Mouse (Mus musculus) liver, embryonic 14.5 days (tissue): Measurements from ENCODE around the gene Atp13a4. TPM values are rescaled to one million over a fixed set of nuclear protein-coding genes. Genes with fewer than 3 reads are reported as not detected.

Experiments used
- ATAC-seq: fragments of 200-750 bp; cut with Nextera tagmentation; 2 replicates; pipeline ENCODE4 v1.8.0; 2017; ENCODE audit warnings: moderate number of reproducible peaks, mild to moderate bottlenecking, moderate library complexity; ENCODE audit not compliant: insufficient read depth
- DNase-seq, 3 experiments: peaks; one replicate each; pipeline ENCODE4 v3.0.0-alpha.2; 2012 to 2013; ENCODE audit warnings: low read depth in 3 of 3, low spot score in 3 of 3
- H3K27ac ChIP-seq: fragments of 300-500 bp; sonication (generic); 2 replicates; pipeline ENCODE4 v1.5.1; 2014; ENCODE audit warnings: moderate library complexity, mild to moderate bottlenecking, control low read depth, inconsistent platforms
- H3K27me3 ChIP-seq: fragments of 300-500 bp; sonication (generic); 2 replicates; pipeline ENCODE4 v1.6.1; 2014; ENCODE audit warnings: mild to moderate bottlenecking, low read length, moderate library complexity; ENCODE audit not compliant: control insufficient read depth, insufficient read depth
- H3K36me3 ChIP-seq: fragments of 300-500 bp; sonication (generic); replicated peaks from 2 replicates; pipeline ENCODE4 v1.6.1; 2014; ENCODE audit warnings: low read depth; ENCODE audit not compliant: control insufficient read depth, insufficient read depth
- H3K4me1 ChIP-seq, 2 experiments: fragments of 200-500 bp in 1 of 2; fragments of 300-500 bp in 1 of 2; sonication (generic) in 1 of 2; replicated peaks; 2 replicates each; pipeline ENCODE4 v1.6.1; 2012 to 2014; ENCODE audit warnings: antibody characterized with exemption in 1 of 2, inconsistent platforms in 1 of 2, low read length in 1 of 2; ENCODE audit not compliant: control insufficient read depth in 2 of 2, insufficient read depth in 2 of 2
- H3K4me2 ChIP-seq: fragments of 300-500 bp; sonication (generic); 2 replicates; pipeline ENCODE4 v1.6.1; 2014; ENCODE audit warnings: low read depth, mild to moderate bottlenecking, control low read depth, moderate library complexity
- H3K4me3 ChIP-seq, 2 experiments: fragments of 200-500 bp in 1 of 2; fragments of 300-500 bp in 1 of 2; sonication (generic) in 1 of 2; 2 replicates each; pipeline ENCODE4 v1.5.1; 2012 to 2014; ENCODE audit warnings: low read depth in 2 of 2, low read length in 2 of 2, mild to moderate bottlenecking in 2 of 2, control low read depth in 1 of 2, inconsistent platforms in 1 of 2, moderate library complexity in 1 of 2; ENCODE audit not compliant: insufficient read depth in 1 of 2
- H3K9ac ChIP-seq: fragments of 300-500 bp; sonication (generic); replicated peaks from 2 replicates; pipeline ENCODE4 v1.6.1; 2014; ENCODE audit warnings: mild to moderate bottlenecking, control low read depth, moderate library complexity
- H3K9me3 ChIP-seq: fragments of 300-500 bp; sonication (generic); 2 replicates; pipeline ENCODE4 v1.6.1; 2016; ENCODE audit warnings: low read length, mixed read lengths; ENCODE audit not compliant: control insufficient read depth
- CTCF ChIP-seq: IDR thresholded peaks from 2 replicates; pipeline ENCODE4 v1.5.1; 2016; ENCODE audit warnings: antibody characterized with exemption, low read depth, control low read depth
- EP300 ChIP-seq: IDR thresholded peaks from 2 replicates; pipeline ENCODE4 v1.6.1; 2016; ENCODE audit warnings: antibody characterized with exemption, low read depth
- WGBS: fragments of 180-500 bp; shearing (Covaris S2); extraction: QIAGEN DNeasy Blood & Tissue Kit; methylation state at CpG from one replicate; pipeline ENCODE4 v1.1.7; 2014; ENCODE audit not compliant: insufficient replicate concordance; 5-methylcytosine and 5-hydroxymethylcytosine counted together
- polyA plus RNA-seq, 2 experiments: library from polyadenylated mRNA; depleted of rRNA in 1 of 2; stranded (reverse) in 1 of 2; unstranded in 1 of 2; fragments of >200 nt; fragmentation: Nextera tagmentation in 1 of 2; extraction: Ambion mirVana in 1 of 2; gene quantifications; 2 replicates each; pipeline versions ENCODE4 v1.2.1 to v1.2.3; 2012 to 2014

The Atp13a4 gene
- polyA plus RNA-seq, 2 experiments: not detected

DNA sequence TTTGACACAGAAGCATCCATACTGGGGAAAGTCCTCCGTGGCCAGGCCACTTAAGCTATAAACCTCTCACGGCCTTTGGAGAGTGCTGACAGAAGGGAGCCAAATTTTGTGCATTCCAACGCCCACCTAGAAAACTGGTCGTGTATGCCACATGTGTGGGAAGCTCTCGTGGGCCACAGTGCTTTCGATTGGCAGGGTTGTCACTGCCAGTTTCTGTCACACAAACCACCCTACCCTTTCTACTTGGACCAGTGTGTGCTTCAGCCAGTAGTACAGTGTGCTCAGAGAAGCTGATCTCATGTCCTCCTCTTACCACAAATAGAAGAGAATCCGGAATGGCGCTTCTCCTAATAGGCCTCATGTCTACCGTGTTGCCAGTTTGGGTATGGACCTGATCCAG, 40.5 kb downstream of the Atp13a4 start:
- Histone ChIP-seq H3K27ac (no peak overlapping the region), H3K4me2 (no peak overlapping the region), H3K36me3 (no peaks in the 10 kb centered on the region), H3K9ac (no peak overlapping the region), H3K4me3 (no peak overlapping the region), H3K4me1 (no peaks in the 10 kb centered on the region), H3K27me3 (no peaks in the 10 kb centered on the region), H3K9me3 (no peaks in the 10 kb centered on the region)
- DNase-seq (no peak), ATAC-seq (no peak)
- 64% methylated on average over 9 of the region's 9 CpGs for WGBS
- no peak for TF ChIP-seq EP300
- TF ChIP-seq CTCF: no peak

DNA sequence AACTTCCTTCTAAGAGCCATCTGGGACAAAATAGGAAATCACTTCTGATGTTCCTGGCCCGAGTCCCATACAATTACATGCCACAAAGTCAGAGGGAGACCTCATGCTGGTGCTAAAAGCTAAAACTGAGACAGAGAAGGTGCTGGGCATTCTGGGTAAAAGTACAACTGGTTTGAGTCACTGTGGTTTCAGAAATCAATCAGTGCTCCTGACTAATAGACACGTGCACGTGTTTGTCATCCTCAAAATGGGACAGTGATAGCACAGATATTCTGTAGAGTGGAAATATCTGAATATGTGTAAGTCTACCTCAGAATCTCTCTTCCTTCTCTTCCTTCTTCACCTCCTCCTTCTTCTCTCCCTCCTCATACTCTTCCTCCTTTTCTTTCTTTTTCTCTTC, 53.6 kb downstream of the Atp13a4 start:
- no peak for TF ChIP-seq CTCF
- TF ChIP-seq EP300: no peak
- no peaks in the 10 kb centered on the region for H3K4me1 ChIP-seq
- DNase-seq (no peak), ATAC-seq (no peak)
- no peak overlapping the region for H3K4me2 ChIP-seq
- H3K27ac ChIP-seq: no peak overlapping the region
- 52% methylated on average over 3 of the region's 3 CpGs for WGBS
- no peak overlapping the region for H3K4me3 ChIP-seq
- no peaks in the 10 kb centered on the region for H3K27me3 ChIP-seq
- no peak overlapping the region for H3K9ac ChIP-seq
- H3K9me3 ChIP-seq: no peaks in the 10 kb centered on the region
- H3K36me3 ChIP-seq: no peaks in the 10 kb centered on the region

DNA sequence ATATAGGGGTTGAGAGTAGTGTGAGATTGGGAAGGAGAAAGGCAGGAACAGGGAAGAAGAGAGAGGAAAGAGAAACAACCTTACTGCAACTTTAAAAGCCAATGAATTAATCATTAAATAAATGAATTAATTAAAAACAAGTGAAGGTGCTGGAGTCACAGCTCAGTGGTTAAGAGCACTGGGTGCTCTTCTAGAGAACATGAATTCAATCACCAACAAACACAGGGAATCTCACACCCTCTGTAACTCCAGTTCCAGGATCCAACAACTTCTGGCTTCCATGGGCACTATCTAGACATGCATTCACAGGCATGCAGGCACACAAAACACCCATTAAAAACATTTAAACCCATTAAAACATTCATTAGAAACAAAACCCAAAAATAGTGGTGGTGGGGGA, 63.2 kb downstream of the Atp13a4 start:
- Histone ChIP-seq H3K4me3 (no peak overlapping the region), H3K27me3 (no peaks in the 10 kb centered on the region), H3K27ac (no peak overlapping the region), H3K4me2 (no peak overlapping the region), H3K9me3 (no peaks in the 10 kb centered on the region), H3K9ac (no peak overlapping the region), H3K36me3 (no peaks in the 10 kb centered on the region), H3K4me1 (no peaks in the 10 kb centered on the region; a peak in 1 of 4 replicates)
- TF ChIP-seq CTCF (no peak), EP300 (no peak)
- DNase-seq (no peak), ATAC-seq (no peak)

DNA sequence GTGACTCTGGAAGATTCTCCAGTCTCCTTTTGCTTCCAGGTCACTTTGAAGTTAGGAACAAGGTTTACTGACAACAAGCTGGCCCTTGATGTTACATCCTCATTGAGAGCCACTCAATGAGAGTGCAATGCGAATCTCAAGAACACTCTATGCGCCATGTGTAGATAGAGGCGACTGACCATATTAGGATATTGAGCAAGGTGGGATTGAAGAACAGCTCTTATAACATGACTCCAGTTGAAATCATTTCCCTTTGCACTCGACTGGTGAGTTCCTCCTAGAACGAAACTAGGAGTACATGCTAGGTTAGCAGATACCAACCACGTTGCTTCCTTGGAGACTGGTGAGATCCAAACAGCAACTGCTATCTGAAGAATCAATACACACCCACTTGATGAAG, 64.3 kb downstream of the Atp13a4 start:
- ATAC-seq (no peak), DNase-seq (no peak)
- Histone ChIP-seq H3K36me3 (no peaks in the 10 kb centered on the region), H3K4me3 (no peak overlapping the region), H3K9me3 (no peaks in the 10 kb centered on the region), H3K4me2 (no peak overlapping the region), H3K9ac (no peak overlapping the region), H3K27ac (no peak overlapping the region), H3K4me1 (no peaks in the 10 kb centered on the region; a peak in 1 of 4 replicates), H3K27me3 (no peaks in the 10 kb centered on the region)
- TF ChIP-seq CTCF (no peak), EP300 (no peak)
- 62% methylated on average over 6 of the region's 6 CpGs for WGBS

GRCm38 (mm10) chr16:29463798-29464197, 80.9 kb downstream of the Atp13a4 start:
- Histone ChIP-seq H3K27me3 (no peaks in the 10 kb centered on the region), H3K4me2 (no peak overlapping the region), H3K9me3 (no peaks in the 10 kb centered on the region), H3K36me3 (no peaks in the 10 kb centered on the region), H3K9ac (no peak overlapping the region), H3K27ac (no peak overlapping the region), H3K4me3 (no peak overlapping the region), H3K4me1 (no peaks in the 10 kb centered on the region)
- DNase-seq (no peak), ATAC-seq (no peak)
- TF ChIP-seq EP300: no peak
- TF ChIP-seq CTCF: no peak
- 42% methylated on average over 3 of the region's 3 CpGs for WGBS
